Mouse (Mus musculus): ENCODE measurements around the gene Ckap2.

The Ckap2 gene

GRCm38 (mm10) chr8:22166080-22166603 is 19.5 kb downstream of the Ckap2 start, which contains the start of gene Nek3:
TSS of gene Nek3 (minus strand) at chr8:22166435.
- TF ChIP-seq GATA4 (IDR thresholded peaks at IDR 0.05; ENCODE audit: insufficient replicate concordance, low read length): no peak

GRCm38 (mm10) chr8:22165251-22166079 is 20.2 kb downstream of the Ckap2 start:
- no peak for TF ChIP-seq GATA4 (IDR thresholded peaks at IDR 0.05; ENCODE audit: insufficient replicate concordance, low read length)

- TF ChIP-seq GATA4 (IDR thresholded peaks at IDR 0.05; ENCODE audit: insufficient replicate concordance, low read length): no peak
Measured at GRCm38 (mm10) chr8:22164431-22164830, 21.2 kb downstream of the Ckap2 start.

GRCm38 (mm10) chr8:22162206-22162605 is 23.4 kb downstream of the Ckap2 start:
- TF ChIP-seq GATA4 (IDR thresholded peaks at IDR 0.05; ENCODE audit: insufficient replicate concordance, low read length): no peak

GRCm38 (mm10) chr8:22150345-22150663 is 35.3 kb downstream of the Ckap2 start:
- 0 out of 2 replicates have a peak, but pooled peaks have one; percentile 16 for TF ChIP-seq GATA4 (IDR thresholded peaks at IDR 0.05; ENCODE audit: insufficient replicate concordance, low read length)

- TF ChIP-seq GATA4 (IDR thresholded peaks at IDR 0.05; ENCODE audit: insufficient replicate concordance, low read length): no peak
Measured at GRCm38 (mm10) chr8:22149643-22150344, 35.8 kb downstream of the Ckap2 start.

- TF ChIP-seq GATA4 (IDR thresholded peaks at IDR 0.05; ENCODE audit: insufficient replicate concordance, low read length): no peak
Measured at GRCm38 (mm10) chr8:22148367-22148740, 37.3 kb downstream of the Ckap2 start.

- TF ChIP-seq GATA4 (IDR thresholded peaks at IDR 0.05; ENCODE audit: insufficient replicate concordance, low read length): no peak
Measured at GRCm38 (mm10) chr8:22147706-22148366, 37.8 kb downstream of the Ckap2 start.

- no peak for TF ChIP-seq GATA4 (IDR thresholded peaks at IDR 0.05; ENCODE audit: insufficient replicate concordance, low read length)
Measured at GRCm38 (mm10) chr8:22145831-22146230, 39.8 kb downstream of the Ckap2 start.

- TF ChIP-seq GATA4 (IDR thresholded peaks at IDR 0.05; ENCODE audit: insufficient replicate concordance, low read length): no peak
Measured at GRCm38 (mm10) chr8:22143764-22144491, 41.7 kb downstream of the Ckap2 start.

- TF ChIP-seq GATA4 (IDR thresholded peaks at IDR 0.05; ENCODE audit: insufficient replicate concordance, low read length): no peak
Measured at GRCm38 (mm10) chr8:22142592-22142991, 43.0 kb downstream of the Ckap2 start.

- no peak for TF ChIP-seq GATA4 (IDR thresholded peaks at IDR 0.05; ENCODE audit: insufficient replicate concordance, low read length)
Measured at GRCm38 (mm10) chr8:22141836-22142385, 43.7 kb downstream of the Ckap2 start.

- no peak for TF ChIP-seq GATA4 (IDR thresholded peaks at IDR 0.05; ENCODE audit: insufficient replicate concordance, low read length)
Measured at GRCm38 (mm10) chr8:22134750-22135135, 50.9 kb downstream of the Ckap2 start.

GRCm38 (mm10) chr8:22134078-22134749 is 51.4 kb downstream of the Ckap2 start:
- no peak for TF ChIP-seq GATA4 (IDR thresholded peaks at IDR 0.05; ENCODE audit: insufficient replicate concordance, low read length)

Data from liver, adult (tissue).